8 mouse cellular contexts compared by ENCODE assay signal in genomic region chr1:36308451-36308901, GRCm38 (mm10). TPM values are rescaled to one million over a fixed set of nuclear protein-coding genes. Genes with fewer than 3 reads are reported as not detected.
A peak's percentile ranks its signal among the peaks of the same experiment; 100 is the strongest.
DNase-seq lines count a peak whose midpoint lies in the region; ATAC-seq and TF ChIP-seq lines count a peak whose summit lies in the region.

No protein-coding gene starts in this region.

- no peaks in the 10 kb centered on the region for H3K36me3 ChIP-seq in heart, postnatal 0 days (replicated peaks; ENCODE audit: control insufficient read depth, insufficient read depth, low read length)
- no peaks in the 10 kb centered on the region for H3K36me3 ChIP-seq in liver, embryonic 13.5 days

- no peaks in the 10 kb centered on the region for H3K27me3 ChIP-seq in heart, postnatal 0 days (ENCODE audit: control insufficient read depth, insufficient read depth, low read length)
- H3K27me3 ChIP-seq in liver, embryonic 13.5 days, result peaks cover 52% of the 10 kb centered on the region

- peak overlapping the region; percentile 64 for H3K4me2 ChIP-seq in heart, postnatal 0 days (ENCODE audit: low read depth, low read length)
- H3K4me2 ChIP-seq in liver, embryonic 13.5 days, result peak overlapping the region; percentile 95

- H3K9ac ChIP-seq in heart, postnatal 0 days (replicated peaks; ENCODE audit: low read depth, low read length), result peak overlapping the region; percentile 91
- peak overlapping the region; percentile 77 for H3K9ac ChIP-seq in liver, embryonic 13.5 days

- 0 out of 2 replicates have a peak overlapping the region, but pooled peaks have one; percentile 14 for H3K27ac ChIP-seq in cortical plate, adult 2 months (ENCODE audit: insufficient read depth, low read length)
- H3K27ac ChIP-seq in heart, postnatal 0 days (ENCODE audit: low read depth), result peak overlapping the region; percentile 94; the same call in 1 of the 2 replicates
- peak overlapping the region; percentile 76; the same call in 1 of the 2 replicates for H3K27ac ChIP-seq in liver, embryonic 13.5 days

- DNase-seq in kidney, adult 18-20 months, result peak; percentile 23
- no peak for DNase-seq in kidney, adult 8-10 months
- DNase-seq in heart, postnatal 0 days (ENCODE audit: low spot score), result no peak
- DNase-seq in liver, embryonic 13.5 days, result no peak
- DNase-seq in retina, embryonic 14.5 days (ENCODE audit: low spot score), result peak; percentile 32
- DNase-seq in urinary bladder, postnatal 14 days (ENCODE audit: low spot score), result no peak
- DNase-seq in layer of hippocampus, postnatal 36 days, result no peak

- TF ChIP-seq CTCF in cortical plate, adult 2 months (IDR thresholded peaks at IDR 0.05; ENCODE audit: extremely low read depth, insufficient read depth, low read length), result no peak
- no peak for TF ChIP-seq CTCF in heart, postnatal 0 days (IDR thresholded peaks at IDR 0.05; ENCODE audit: low read depth)

- WGBS in heart, postnatal 0 days, result 9% methylated on average over 12 of the region's 12 CpGs
- WGBS in liver, embryonic 13.5 days (ENCODE audit: insufficient replicate concordance), result 7% methylated on average over 12 of the region's 12 CpGs

- no peak for ATAC-seq in heart, postnatal 0 days (ENCODE audit: insufficient read depth, low read depth)
- no peak for ATAC-seq in liver, embryonic 13.5 days (ENCODE audit: low read depth)

- H3K9me3 ChIP-seq in heart, postnatal 0 days (replicated peaks; ENCODE audit: control insufficient read depth, low read length), result no peaks in the 10 kb centered on the region
- no peaks in the 10 kb centered on the region for H3K9me3 ChIP-seq in liver, embryonic 13.5 days (replicated peaks)

- TF ChIP-seq POLR2A in cortical plate, adult 2 months (IDR thresholded peaks at IDR 0.05; ENCODE audit: extremely low read depth, insufficient read depth, low read length), result no peak

- TF ChIP-seq EP300 in heart, postnatal 0 days (IDR thresholded peaks at IDR 0.05; ENCODE audit: low read depth), result no peak

- H3K4me1 ChIP-seq in cortical plate, adult 2 months (ENCODE audit: control insufficient read depth, insufficient read depth, low read length), result no peaks in the 10 kb centered on the region
- H3K4me1 ChIP-seq in heart, postnatal 0 days (ENCODE audit: control insufficient read depth, insufficient read depth), result peaks cover 33% of the 10 kb centered on the region
- peaks cover 23% of the 10 kb centered on the region for H3K4me1 ChIP-seq in liver, embryonic 13.5 days (replicated peaks)

- H3K4me3 ChIP-seq in cortical plate, adult 2 months (ENCODE audit: insufficient read depth, low read length), result peak overlapping the region; percentile 65
- H3K4me3 ChIP-seq in heart, postnatal 0 days (ENCODE audit: low read depth, low read length), result peak overlapping the region; percentile 92
- peak overlapping the region; percentile 71 for H3K4me3 ChIP-seq in liver, embryonic 13.5 days (replicated peaks)

RNA-seq across cellular contexts. Expression of gene Arid5a, which starts 0.9 kb away (rescaled TPM):
- polyA plus RNA-seq in cortical plate, adult 2 months (2012; rRNA removed), result 9.5 and 11.3 TPM in 2 replicates
- 13.7 and 31.1 TPM in 2 replicates for total RNA-seq in heart, postnatal 0 days (2014; rRNA removed; ENCODE audit: low replicate concordance)
- 6.6 and 8.5 TPM in 2 replicates for polyA plus RNA-seq in heart, postnatal 0 days (2015; fragmentation: Nextera tagmentation; extraction: Ambion mirVana)
- polyA plus RNA-seq in liver, embryonic 13.5 days (2015; fragmentation: Nextera tagmentation; extraction: Ambion mirVana), result 2.1 and 2.2 TPM in 2 replicates
- 10 to 100 TPM; 12.6 to 14.9 TPM for total RNA-seq in layer of hippocampus, postnatal 36 days (2021)

RNA-seq across cellular contexts. Expression of gene Neurl3, which starts 34.0 kb away (rescaled TPM):
- 0.94 and 1.1 TPM in 2 replicates for polyA plus RNA-seq in cortical plate, adult 2 months (2012; rRNA removed)
- 5.7 and 12.9 TPM in 2 replicates for total RNA-seq in heart, postnatal 0 days (2014; rRNA removed; ENCODE audit: low replicate concordance)
- 3.6 and 4.3 TPM in 2 replicates for polyA plus RNA-seq in heart, postnatal 0 days (2015; fragmentation: Nextera tagmentation; extraction: Ambion mirVana)
- polyA plus RNA-seq in liver, embryonic 13.5 days (2015; fragmentation: Nextera tagmentation; extraction: Ambion mirVana), result 2.4 and 2.8 TPM in 2 replicates
- under 1 TPM; 0.51 to 0.67 TPM for total RNA-seq in layer of hippocampus, postnatal 36 days (2021)

Comparison
In these comparisons a context has a peak if more than half of its experiments do, and no peak if none do; other contexts are left out.
1. DNase-seq: peak in kidney, adult 18-20 months (single experiment) and retina, embryonic 14.5 days (single experiment); none in kidney, adult 8-10 months (0 of 2), heart, postnatal 0 days (single experiment), liver, embryonic 13.5 days (single experiment), urinary bladder, postnatal 14 days (single experiment) and layer of hippocampus, postnatal 36 days (0 of 2).
2. H3K27ac ChIP-seq: peak in every context shown above with its lines; median percentile 94 in heart, postnatal 0 days; 76 in liver, embryonic 13.5 days; 14 in cortical plate, adult 2 months.
3. Peak in every context shown above with its lines, with median percentiles within 50 percentile points of each other: H3K4me3 ChIP-seq.